Mouse (Mus musculus) right cerebral cortex, adult 18-20 months (tissue): Measurements from ENCODE around the gene Acrv1.
"Not testable (repeated sequence)": the region's sequence is repeated elsewhere in the genome, so short reads cannot be mapped to it uniquely, and the experiment has no call there.

Experiments used
- DNase-seq: peaks from one replicate; pipeline ENCODE4 v3.0.0; 2022; ENCODE audit warnings: mixed read lengths

Gene Acrv1

GRCm38 (mm10) chr9:36692920-36693319, at the start of gene Acrv1:
Gene Acrv1 (plus strand): TSS chr9:36693220.
- no peak for DNase-seq

- not testable (repeated sequence) for DNase-seq
Measured at GRCm38 (mm10) chr9:36643276-36643675, 49.7 kb upstream of the Acrv1 start, which contains the start of gene A630095E13Rik. Gene A630095E13Rik (minus strand): TSS chr9:36643376.

GRCm38 (mm10) chr9:36681424-36681823, 11.6 kb upstream of the Acrv1 start:
- no peak for DNase-seq

- peak; percentile 25 for DNase-seq
Measured at GRCm38 (mm10) chr9:36687329-36687728, 5.7 kb upstream of the Acrv1 start.

- DNase-seq = no peak
Measured at GRCm38 (mm10) chr9:36694276-36694675, 1.3 kb downstream of the Acrv1 start.

GRCm38 (mm10) chr9:36705923-36706322, 12.9 kb downstream of the Acrv1 start:
- DNase-seq = no peak

GRCm38 (mm10) chr9:36707304-36707703, 14.3 kb downstream of the Acrv1 start:
- DNase-seq = no peak

- no peak for DNase-seq
Measured at GRCm38 (mm10) chr9:36716624-36717023, 23.6 kb downstream of the Acrv1 start.

GRCm38 (mm10) chr9:36726131-36727033, 33.4 kb downstream of the Acrv1 start:
- DNase-seq = peak; percentile 92

- DNase-seq = no peak
Measured at GRCm38 (mm10) chr9:36727034-36727755, 34.2 kb downstream of the Acrv1 start, which contains the start of gene Chek1. Gene Chek1 (minus strand): TSS chr9:36727065.
